Mouse (Mus musculus): ENCODE data around the gene Ms4a5. TPM values are rescaled to one million over a fixed set of nuclear protein-coding genes. Genes with fewer than 3 reads are reported as not detected.
"Not testable (repeated sequence)": the region's sequence is repeated elsewhere in the genome, so short reads cannot be mapped to it uniquely, and the experiment has no call there.

Ms4a5 gene
- polyA plus RNA-seq, 1 experiment from 2014 or later: not detected

GRCm38 (mm10) chr19:11280223-11280622 is 3.5 kb downstream of the Ms4a5 start:
- Histone ChIP-seq H3K4me2 (ENCODE audit: low read depth) (no peak overlapping the region), H3K4me1 (ENCODE audit: control insufficient read depth, insufficient read depth, low read length) (no peaks in the 10 kb centered on the region), H3K36me3 (ENCODE audit: control insufficient read depth, insufficient read depth, low read length) (no peaks in the 10 kb centered on the region), H3K9me3 (ENCODE audit: control insufficient read depth, low read length) (no peaks in the 10 kb centered on the region), H3K9ac (ENCODE audit: low read length) (no peak overlapping the region), H3K4me3 (ENCODE audit: low read depth, low read length) (no peak overlapping the region), H3K27ac (ENCODE audit: low read depth, low read length) (no peak overlapping the region), H3K27me3 (ENCODE audit: control insufficient read depth, insufficient read depth, low read length) (no peaks in the 10 kb centered on the region)
- ATAC-seq (ENCODE audit: insufficient read depth, low FRiP score, low TSS enrichment) (no peak), DNase-seq (ENCODE audit: low spot score) (no peak)
- WGBS: 87% methylated on average over 3 of the region's 3 CpGs

GRCm38 (mm10) chr19:11276431-11276830 is 7.2 kb downstream of the Ms4a5 start:
- H3K36me3 ChIP-seq (ENCODE audit: control insufficient read depth, insufficient read depth, low read length): no peaks in the 10 kb centered on the region
- no peaks in the 10 kb centered on the region for H3K9me3 ChIP-seq (ENCODE audit: control insufficient read depth, low read length)
- ATAC-seq (ENCODE audit: insufficient read depth, low FRiP score, low TSS enrichment): no peak
- no peaks in the 10 kb centered on the region for H3K4me1 ChIP-seq (ENCODE audit: control insufficient read depth, insufficient read depth, low read length)
- no peak overlapping the region for H3K9ac ChIP-seq (ENCODE audit: low read length)
- DNase-seq (ENCODE audit: low spot score): no peak
- 68% methylated on average over 5 of the region's 5 CpGs for WGBS
- H3K27me3 ChIP-seq (ENCODE audit: control insufficient read depth, insufficient read depth, low read length): no peaks in the 10 kb centered on the region
- no peak overlapping the region for H3K4me3 ChIP-seq (ENCODE audit: low read depth, low read length)
- no peak overlapping the region for H3K27ac ChIP-seq (ENCODE audit: low read depth, low read length)
- no peak overlapping the region for H3K4me2 ChIP-seq (ENCODE audit: low read depth)

GRCm38 (mm10) chr19:11266956-11267355 is 16.7 kb downstream of the Ms4a5 start:
- H3K9ac ChIP-seq (ENCODE audit: low read length): no peak overlapping the region
- no peak overlapping the region for H3K4me2 ChIP-seq (ENCODE audit: low read depth)
- H3K36me3 ChIP-seq (ENCODE audit: control insufficient read depth, insufficient read depth, low read length): no peaks in the 10 kb centered on the region
- no peaks in the 10 kb centered on the region for H3K27me3 ChIP-seq (ENCODE audit: control insufficient read depth, insufficient read depth, low read length)
- no peaks in the 10 kb centered on the region for H3K9me3 ChIP-seq (ENCODE audit: control insufficient read depth, low read length)
- WGBS: 77% methylated on average over 4 of the region's 4 CpGs
- H3K27ac ChIP-seq (ENCODE audit: low read depth, low read length): no peak overlapping the region
- no peaks in the 10 kb centered on the region for H3K4me1 ChIP-seq (ENCODE audit: control insufficient read depth, insufficient read depth, low read length)
- ATAC-seq (ENCODE audit: insufficient read depth, low FRiP score, low TSS enrichment) (no peak), DNase-seq (ENCODE audit: low spot score) (no peak)
- H3K4me3 ChIP-seq (ENCODE audit: low read depth, low read length): no peak overlapping the region

GRCm38 (mm10) chr19:11266052-11266845 is 17.4 kb downstream of the Ms4a5 start, which contains the start of gene Ms4a1:
Ms4a1 (minus strand) TSS chr19:11266241.
- H3K4me3 ChIP-seq (ENCODE audit: low read depth, low read length): no peak within 1 kb of the TSS
- ATAC-seq (ENCODE audit: insufficient read depth, low FRiP score, low TSS enrichment) (no peak), DNase-seq (ENCODE audit: low spot score) (no peak)
- no peak within 1 kb of the TSS for H3K9ac ChIP-seq (ENCODE audit: low read length)
- no peaks in the 10 kb centered on the region for H3K4me1 ChIP-seq (ENCODE audit: control insufficient read depth, insufficient read depth, low read length)
- H3K4me2 ChIP-seq (ENCODE audit: low read depth): no peak within 1 kb of the TSS
- 87% methylated on average over 8 of the region's 8 CpGs for WGBS
- no peaks in the 10 kb centered on the region for H3K36me3 ChIP-seq (ENCODE audit: control insufficient read depth, insufficient read depth, low read length)
- H3K9me3 ChIP-seq (ENCODE audit: control insufficient read depth, low read length): no peaks in the 10 kb centered on the region
- no peak within 1 kb of the TSS for H3K27ac ChIP-seq (ENCODE audit: low read depth, low read length)
- H3K27me3 ChIP-seq (ENCODE audit: control insufficient read depth, insufficient read depth, low read length): no peaks in the 10 kb centered on the region

- H3K36me3 ChIP-seq (ENCODE audit: control insufficient read depth, insufficient read depth, low read length): no peaks in the 10 kb centered on the region
- no peak for DNase-seq (ENCODE audit: low spot score)
- H3K27me3 ChIP-seq (ENCODE audit: control insufficient read depth, insufficient read depth, low read length): no peaks in the 10 kb centered on the region
- no peaks in the 10 kb centered on the region for H3K9me3 ChIP-seq (ENCODE audit: control insufficient read depth, low read length)
- WGBS: 90% methylated on average over 9 of the region's 9 CpGs
- H3K4me3 ChIP-seq (ENCODE audit: low read depth, low read length): no peak overlapping the region
- H3K4me2 ChIP-seq (ENCODE audit: low read depth): no peak overlapping the region
- no peaks in the 10 kb centered on the region for H3K4me1 ChIP-seq (ENCODE audit: control insufficient read depth, insufficient read depth, low read length)
- no peak for ATAC-seq (ENCODE audit: insufficient read depth, low FRiP score, low TSS enrichment)
- H3K9ac ChIP-seq (ENCODE audit: low read length): no peak overlapping the region
- no peak overlapping the region for H3K27ac ChIP-seq (ENCODE audit: low read depth, low read length)
Measured at GRCm38 (mm10) chr19:11264602-11265185, 19.0 kb downstream of the Ms4a5 start.

- no peaks in the 10 kb centered on the region for H3K9me3 ChIP-seq (ENCODE audit: control insufficient read depth, low read length)
- DNase-seq (ENCODE audit: low spot score) (no peak), ATAC-seq (ENCODE audit: insufficient read depth, low FRiP score, low TSS enrichment) (no peak)
- H3K27me3 ChIP-seq (ENCODE audit: control insufficient read depth, insufficient read depth, low read length): no peaks in the 10 kb centered on the region
- no peaks in the 10 kb centered on the region for H3K4me1 ChIP-seq (ENCODE audit: control insufficient read depth, insufficient read depth, low read length)
- H3K36me3 ChIP-seq (ENCODE audit: control insufficient read depth, insufficient read depth, low read length): no peaks in the 10 kb centered on the region
- H3K9ac ChIP-seq (ENCODE audit: low read length): no peak overlapping the region
- 84% methylated on average over 3 of the region's 3 CpGs for WGBS
- no peak overlapping the region for H3K4me2 ChIP-seq (ENCODE audit: low read depth)
- H3K4me3 ChIP-seq (ENCODE audit: low read depth, low read length): no peak overlapping the region
- H3K27ac ChIP-seq (ENCODE audit: low read depth, low read length): no peak overlapping the region
Measured at GRCm38 (mm10) chr19:11263549-11263948, 20.1 kb downstream of the Ms4a5 start.

- not testable (repeated sequence) for H3K9me3 ChIP-seq (ENCODE audit: control insufficient read depth, low read length); DNase-seq (ENCODE audit: low spot score); H3K9ac ChIP-seq (ENCODE audit: low read length); H3K36me3 ChIP-seq (ENCODE audit: control insufficient read depth, insufficient read depth, low read length); H3K27ac ChIP-seq (ENCODE audit: low read depth, low read length); ATAC-seq (ENCODE audit: insufficient read depth, low FRiP score, low TSS enrichment); H3K4me1 ChIP-seq (ENCODE audit: control insufficient read depth, insufficient read depth, low read length); H3K4me3 ChIP-seq (ENCODE audit: low read depth, low read length); H3K27me3 ChIP-seq (ENCODE audit: control insufficient read depth, insufficient read depth, low read length); H3K4me2 ChIP-seq (ENCODE audit: low read depth)
- 79% methylated on average over 4 of the region's 4 CpGs for WGBS
Measured at GRCm38 (mm10) chr19:11262932-11263331, 20.7 kb downstream of the Ms4a5 start.

GRCm38 (mm10) chr19:11261522-11261921 is 22.2 kb downstream of the Ms4a5 start:
- H3K27ac ChIP-seq (ENCODE audit: low read depth, low read length): no peak overlapping the region
- no peaks in the 10 kb centered on the region for H3K4me1 ChIP-seq (ENCODE audit: control insufficient read depth, insufficient read depth, low read length)
- no peaks in the 10 kb centered on the region for H3K27me3 ChIP-seq (ENCODE audit: control insufficient read depth, insufficient read depth, low read length)
- ATAC-seq (ENCODE audit: insufficient read depth, low FRiP score, low TSS enrichment) (no peak), DNase-seq (ENCODE audit: low spot score) (no peak)
- 82% methylated on average over 2 of the region's 2 CpGs for WGBS
- no peak overlapping the region for H3K9ac ChIP-seq (ENCODE audit: low read length)
- H3K4me2 ChIP-seq (ENCODE audit: low read depth): no peak overlapping the region
- no peak overlapping the region for H3K4me3 ChIP-seq (ENCODE audit: low read depth, low read length)
- H3K9me3 ChIP-seq (ENCODE audit: control insufficient read depth, low read length): no peaks in the 10 kb centered on the region
- no peaks in the 10 kb centered on the region for H3K36me3 ChIP-seq (ENCODE audit: control insufficient read depth, insufficient read depth, low read length)

- Histone ChIP-seq H3K9ac (ENCODE audit: low read length) (no peak overlapping the region), H3K27ac (ENCODE audit: low read depth, low read length) (no peak overlapping the region), H3K9me3 (ENCODE audit: control insufficient read depth, low read length) (no peaks in the 10 kb centered on the region), H3K36me3 (ENCODE audit: control insufficient read depth, insufficient read depth, low read length) (no peaks in the 10 kb centered on the region), H3K4me2 (ENCODE audit: low read depth) (no peak overlapping the region), H3K27me3 (ENCODE audit: control insufficient read depth, insufficient read depth, low read length) (no peaks in the 10 kb centered on the region), H3K4me1 (ENCODE audit: control insufficient read depth, insufficient read depth, low read length) (no peaks in the 10 kb centered on the region), H3K4me3 (ENCODE audit: low read depth, low read length) (no peak overlapping the region)
- no peak for DNase-seq (ENCODE audit: low spot score)
- no peak for ATAC-seq (ENCODE audit: insufficient read depth, low FRiP score, low TSS enrichment)
Measured at GRCm38 (mm10) chr19:11244230-11244629, 39.4 kb downstream of the Ms4a5 start.

All from neural tube, embryonic 11.5 days (tissue).